Mouse (Mus musculus) myocyte (in vitro differentiated cells): ENCODE measurements around the gene Pcna.

Experiments
- E2F4 ChIP-seq: IDR thresholded peaks from one replicate; pipeline ENCODE4 v1.6.1; 2011; ENCODE audit warnings: mild to moderate bottlenecking, control low read depth, moderate library complexity; ENCODE audit not compliant: insufficient read depth
- POLR2A ChIP-seq: IDR thresholded peaks from one replicate; pipeline ENCODE4 v1.6.1; 2011; ENCODE audit warnings: low read depth, mild to moderate bottlenecking, control low read depth, moderate library complexity; ENCODE audit not compliant: insufficient read length
- TCF12 ChIP-seq: IDR thresholded peaks from one replicate; pipeline ENCODE4 v1.6.1; 2011; ENCODE audit warnings: mild to moderate bottlenecking, control low read depth; ENCODE audit not compliant: poor library complexity, insufficient read depth, severe bottlenecking

DNA sequence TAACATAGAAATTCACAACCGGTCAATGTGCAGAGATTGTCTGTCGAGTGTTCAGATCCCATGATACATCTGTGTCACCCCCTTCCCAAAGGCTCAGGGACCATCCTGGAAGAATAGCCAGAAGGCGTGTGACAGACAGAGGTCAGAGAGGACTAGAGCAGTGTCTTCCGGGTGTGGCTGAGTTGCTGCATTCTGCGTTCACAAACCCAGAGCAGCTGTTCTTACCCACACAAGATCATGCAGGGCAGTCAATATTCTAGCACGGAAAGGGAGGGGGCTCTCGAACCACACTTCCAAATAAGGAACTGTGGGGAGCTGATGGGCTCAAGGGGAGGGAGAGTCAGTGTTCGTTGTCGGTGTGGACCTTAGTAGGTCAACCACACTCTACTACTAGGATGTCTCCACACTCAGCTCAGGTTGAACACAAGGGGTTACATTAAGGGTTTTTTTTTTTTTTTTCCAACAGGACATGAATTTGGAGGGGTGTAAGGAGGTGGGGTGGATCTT, 42.3 kb downstream of the Pcna start:
- TF ChIP-seq TCF12 (peak; percentile 58), E2F4 (no peak), POLR2A (no peak)
